In the genomic region with DNA sequence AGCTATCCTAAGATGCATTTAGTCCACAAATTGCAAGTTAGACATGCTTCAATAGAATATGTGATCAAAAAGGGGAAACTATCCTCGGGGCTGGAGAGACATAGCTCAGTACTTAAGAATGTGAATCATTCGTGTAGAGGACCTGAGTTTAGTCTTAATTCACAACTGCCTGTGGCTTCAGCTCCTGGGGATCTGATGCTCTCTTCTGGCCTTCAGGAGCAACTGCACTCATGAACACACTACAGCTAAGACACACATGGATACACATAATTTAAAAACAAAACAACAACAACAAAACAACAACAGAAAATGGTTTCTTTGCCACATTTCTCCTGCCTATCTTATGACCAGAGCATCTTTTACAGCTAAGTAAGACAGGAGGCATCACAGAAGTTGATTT, we compare ENCODE assay signal across 34 mouse cellular contexts.
DNase-seq lines count a peak whose midpoint lies in the region; ATAC-seq and TF ChIP-seq lines count a peak whose summit lies in the region.
"Had no signal": no experiment of that assay in that cellular context is flagged by ENCODE, and none has a peak within 500 bp of the region (broad histone marks: within the 10 kb centered on the region; RNA-seq: fewer than 3 reads in every experiment).

No protein-coding gene starts in this region.

- POLR2A ChIA-PET in Patski (lab: Charles Lee): no interaction called here

- in situ Hi-C loops in Patski (cut with MboI; ENCODE audit: low pct_unique_long_range_greater_than_20kb): no loop called here

- no peak overlapping the region for H3K27ac ChIP-seq in forebrain, postnatal 0 days (ENCODE audit: low read depth, low read length)
- no peak overlapping the region for H3K27ac ChIP-seq in forebrain, embryonic 11.5 days (ENCODE audit: low read depth, low read length)
- H3K27ac ChIP-seq in left cerebral cortex, adult 2 months: no peak overlapping the region
- no peak overlapping the region for H3K27ac ChIP-seq in stomach, postnatal 0 days (replicated peaks)
- H3K27ac ChIP-seq: embryonic facial prominence, embryonic 15.5 days; forebrain, embryonic 13.5 days; heart, adult 2 months; hindbrain, embryonic 10.5 days; intestine, embryonic 15.5 days; liver, embryonic 12.5 days; macrophage; midbrain, embryonic 13.5 days; neural tube, embryonic 15.5 days; stomach, embryonic 15.5 days had no signal

- intact Hi-C loops in left cerebral cortex, adult 2 months (cut with DNase I): no loop called here
- intact Hi-C loops in left cerebral cortex, postnatal 14 days (cut with DNase I): no loop called here
- intact Hi-C loops in gastrocnemius, postnatal 14 days (cut with DNase I; ENCODE audit: low total_unique reads): no loop called here

- no peak for DNase-seq in forebrain, postnatal 0 days
- DNase-seq in forebrain, embryonic 11.5 days (ENCODE audit: low spot score): no peak
- no peak for DNase-seq in left cerebral cortex, adult 2 months (ENCODE audit: extremely low spot score in 1 of 2, low spot score in 2 of 2)
- no peak for DNase-seq in left cerebral cortex, postnatal 14 days (ENCODE audit: low spot score in 2 of 2)
- no peak for DNase-seq in Patski (ENCODE audit: low read depth, low spot score)
- no peak for DNase-seq in stomach, postnatal 0 days (ENCODE audit: low spot score)
- DNase-seq in cerebellum, adult 9-11 months: no peak
- DNase-seq in gastrocnemius, postnatal 14 days: no peak
- DNase-seq: adrenal gland, postnatal 10 days; cerebellum, adult 11 months; cerebellum, adult 9-10 months; gastrocnemius, postnatal 36 days; heart, adult 2 months; heart, postnatal 14 days; kidney, adult 2 months; kidney, postnatal 10 days; layer of hippocampus, adult 9-11 months; left cerebral cortex, postnatal 4 days; liver, postnatal 0 days; lung, postnatal 10 days; retina, postnatal 1 day; right cerebral cortex, postnatal 25 days; thymus, adult 18-20 months; thymus, postnatal 25 days had no signal

- no peak overlapping the region for H3K9ac ChIP-seq in forebrain, postnatal 0 days
- no peak overlapping the region for H3K9ac ChIP-seq in forebrain, embryonic 11.5 days (ENCODE audit: low read length)
- no peak overlapping the region for H3K9ac ChIP-seq in stomach, postnatal 0 days (ENCODE audit: low read length)
- H3K9ac ChIP-seq: embryonic facial prominence, embryonic 15.5 days; forebrain, embryonic 13.5 days; intestine, embryonic 15.5 days; liver, embryonic 12.5 days; liver, postnatal 0 days; midbrain, embryonic 13.5 days; neural tube, embryonic 15.5 days; stomach, embryonic 15.5 days had no signal

- no peak overlapping the region for H3K4me3 ChIP-seq in forebrain, postnatal 0 days (ENCODE audit: low read depth, low read length)
- H3K4me3 ChIP-seq in forebrain, embryonic 11.5 days (ENCODE audit: low read depth, low read length): no peak overlapping the region
- no peak overlapping the region for H3K4me3 ChIP-seq in left cerebral cortex, adult 2 months
- H3K4me3 ChIP-seq in stomach, postnatal 0 days (ENCODE audit: low read depth, low read length): no peak overlapping the region
- H3K4me3 ChIP-seq: embryonic facial prominence, embryonic 15.5 days; forebrain, embryonic 13.5 days; heart, adult 2 months; hindbrain, embryonic 10.5 days; intestine, embryonic 15.5 days; liver, embryonic 12.5 days; midbrain, embryonic 13.5 days; neural tube, embryonic 15.5 days; stomach, embryonic 15.5 days had no signal

- 71% methylated on average over 2 of the region's 2 CpGs for WGBS in forebrain, postnatal 0 days
- WGBS in forebrain, embryonic 11.5 days: 83% methylated on average over 2 of the region's 2 CpGs
- 62% methylated on average over 2 of the region's 2 CpGs for WGBS in stomach, postnatal 0 days

- H3K27me3 ChIP-seq in forebrain, postnatal 0 days (ENCODE audit: insufficient read depth, low read length): no peaks in the 10 kb centered on the region
- H3K27me3 ChIP-seq in forebrain, embryonic 11.5 days (ENCODE audit: control insufficient read depth, insufficient read depth, low read length): no peaks in the 10 kb centered on the region
- no peaks in the 10 kb centered on the region for H3K27me3 ChIP-seq in Patski
- H3K27me3 ChIP-seq in stomach, postnatal 0 days (ENCODE audit: control insufficient read depth, insufficient read depth, low read length): no peaks in the 10 kb centered on the region
- H3K27me3 ChIP-seq: embryonic facial prominence, embryonic 15.5 days; forebrain, embryonic 13.5 days; intestine, embryonic 15.5 days; liver, embryonic 12.5 days; midbrain, embryonic 13.5 days; neural tube, embryonic 15.5 days; stomach, embryonic 15.5 days had no signal

- peak; percentile 58 for TF ChIP-seq CTCF in forebrain, postnatal 0 days (IDR thresholded peaks at IDR 0.05; ENCODE audit: low read depth)
- peak; percentile 14; the same call in 1 of the 2 replicates for TF ChIP-seq CTCF in left cerebral cortex, adult 2 months (IDR thresholded peaks at IDR 0.05)
- TF ChIP-seq CTCF in Patski (IDR thresholded peaks at IDR 0.05): peak; percentile 30
- TF ChIP-seq CTCF in stomach, postnatal 0 days (IDR thresholded peaks at IDR 0.05; ENCODE audit: low read depth): peak; percentile 2; the same call in 1 of the 2 replicates

- no peaks in the 10 kb centered on the region for H3K4me1 ChIP-seq in forebrain, postnatal 0 days (ENCODE audit: insufficient read depth)
- 0 out of 2 replicates have a peak, but pooled peaks cover 2% of the 10 kb centered on the region for H3K4me1 ChIP-seq in forebrain, embryonic 11.5 days (replicated peaks; ENCODE audit: control insufficient read depth, insufficient read depth, low read length)
- no peaks in the 10 kb centered on the region for H3K4me1 ChIP-seq in stomach, postnatal 0 days (replicated peaks; ENCODE audit: control insufficient read depth, insufficient read depth)
- H3K4me1 ChIP-seq: embryonic facial prominence, embryonic 15.5 days; forebrain, embryonic 13.5 days; hindbrain, embryonic 10.5 days; intestine, embryonic 15.5 days; liver, embryonic 12.5 days; neural tube, embryonic 15.5 days; stomach, embryonic 15.5 days had no signal

- ATAC-seq in forebrain, postnatal 0 days: no peak
- no peak for ATAC-seq in forebrain, embryonic 11.5 days (replicated peaks; ENCODE audit: low FRiP score)
- no peak for ATAC-seq in Patski
- ATAC-seq in stomach, postnatal 0 days (ENCODE audit: low FRiP score, low TSS enrichment): no peak
- ATAC-seq: forebrain, embryonic 13.5 days; hindbrain, embryonic 16.5 days; intestine, embryonic 15.5 days; liver, embryonic 12.5 days; liver, postnatal 0 days; midbrain, embryonic 13.5 days had no signal

- H3K9me3 ChIP-seq in forebrain, postnatal 0 days (ENCODE audit: low read length): no peaks in the 10 kb centered on the region
- H3K9me3 ChIP-seq in forebrain, embryonic 11.5 days (ENCODE audit: control insufficient read depth, low read length): no peaks in the 10 kb centered on the region
- H3K9me3 ChIP-seq in stomach, postnatal 0 days (ENCODE audit: control insufficient read depth, low read length): no peaks in the 10 kb centered on the region
- H3K9me3 ChIP-seq: embryonic facial prominence, embryonic 15.5 days; forebrain, embryonic 13.5 days; hindbrain, embryonic 10.5 days; intestine, embryonic 15.5 days; liver, embryonic 12.5 days; midbrain, embryonic 13.5 days; neural tube, embryonic 15.5 days; stomach, embryonic 15.5 days had no signal

- TF ChIP-seq EP300 in stomach, postnatal 0 days (optimal IDR thresholded peaks at IDR 0.05): no peak

- H3K4me2 ChIP-seq in forebrain, postnatal 0 days (ENCODE audit: low read depth): no peak overlapping the region
- no peak overlapping the region for H3K4me2 ChIP-seq in forebrain, embryonic 11.5 days (ENCODE audit: low read depth, low read length, severe bottlenecking)
- no peak overlapping the region for H3K4me2 ChIP-seq in stomach, postnatal 0 days (replicated peaks; ENCODE audit: low read depth)
- H3K4me2 ChIP-seq: embryonic facial prominence, embryonic 15.5 days; forebrain, embryonic 13.5 days; intestine, embryonic 15.5 days; liver, embryonic 12.5 days; midbrain, embryonic 13.5 days; neural tube, embryonic 15.5 days; stomach, embryonic 15.5 days had no signal

- no peaks in the 10 kb centered on the region for H3K36me3 ChIP-seq in forebrain, postnatal 0 days (ENCODE audit: insufficient read depth)
- H3K36me3 ChIP-seq in forebrain, embryonic 11.5 days (ENCODE audit: control insufficient read depth, insufficient read depth, low read length): no peaks in the 10 kb centered on the region
- H3K36me3 ChIP-seq in stomach, postnatal 0 days (ENCODE audit: control insufficient read depth, insufficient read depth, low read length): no peaks in the 10 kb centered on the region
- H3K36me3 ChIP-seq: embryonic facial prominence, embryonic 15.5 days; hindbrain, embryonic 10.5 days; intestine, embryonic 15.5 days; liver, embryonic 12.5 days; midbrain, embryonic 13.5 days; neural tube, embryonic 15.5 days; stomach, embryonic 15.5 days had no signal

- CTCF ChIA-PET in Patski (lab: Charles Lee): no interaction called here

Comparison
In these comparisons a context has a peak if more than half of its experiments do, and no peak if none do; other contexts are left out.
1. CTCF ChIP-seq: peak in every context shown above with its lines; median percentile 58 in forebrain, postnatal 0 days; 30 in Patski; 14 in left cerebral cortex, adult 2 months; 2 in stomach, postnatal 0 days.